Mouse (Mus musculus) embryonic stem cell, embryonic (primary cell): ENCODE data around the gene Fam43b.

Source experiments
- CTCF ChIA-PET, 4 experiments: fragments of 300-600 bp in 2 of 4; fragments of 350-600 bp in 2 of 4; sonication (Branson Sonifier 250); formaldehyde crosslinking; loops; one replicate each; lab custom pipeline; 2022; ENCODE audit warnings: inconsistent platforms in 2 of 4; lab: Charles Lee
- POLR2A ChIA-PET, 4 experiments: fragments of 300-600 bp in 2 of 4; fragments of 350-600 bp in 2 of 4; sonication (Branson Sonifier 250); formaldehyde crosslinking; loops; one replicate each; lab custom pipeline; 2022; ENCODE audit warnings: antibody characterized with exemption in 4 of 4, inconsistent platforms in 1 of 4; lab: Charles Lee

The Fam43b gene

DNA sequence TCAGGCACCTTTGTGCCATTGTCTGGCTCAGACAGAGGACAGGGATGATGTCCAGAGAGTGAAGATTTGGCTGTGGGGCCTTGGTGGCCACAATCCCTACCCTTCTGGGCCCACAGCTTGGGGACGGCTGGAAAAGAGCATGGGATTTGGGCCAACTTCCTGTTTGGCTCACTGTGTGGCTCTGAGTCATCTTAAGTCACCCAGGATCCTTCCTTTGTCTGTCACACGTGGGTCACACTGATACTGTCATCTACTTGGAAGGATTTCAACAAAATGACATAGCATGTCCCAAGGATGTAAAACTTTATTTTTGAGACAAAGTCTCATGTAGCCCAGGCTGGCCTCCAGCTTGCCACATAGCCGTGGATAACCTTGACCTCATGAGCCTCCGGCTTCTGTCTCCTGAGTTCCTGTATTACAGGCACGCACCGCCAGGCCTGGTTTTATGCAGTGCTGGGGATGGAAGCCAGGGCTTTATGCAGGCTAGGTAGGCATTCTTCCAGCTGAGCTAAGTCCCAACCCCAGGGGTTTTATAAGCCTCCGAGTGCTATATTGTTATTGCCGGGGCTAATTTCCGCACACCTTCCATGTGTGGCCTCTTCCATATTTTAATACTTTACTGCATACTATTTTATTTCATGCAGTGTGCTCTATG lies 51.3 kb downstream of the Fam43b start:
- POLR2A ChIA-PET, result interaction anchor here in 1 of 4 experiments (1.2 kb wide), 1 partner anchor 82 kb away, joined by 3 read pairs; no protein-coding TSS in a partner anchor
- CTCF ChIA-PET, result interaction anchor here in 2 of 4 experiments (0.8 to 1.8 kb wide), 4 partner anchors 10 to 60 kb away, joined by 3 to 4 read pairs (median 3); partner anchors contain the start of gene Pink1 (in 1 of the 2)
